Mouse (Mus musculus) cerebellum, adult 11-12 months (tissue): ENCODE measurements around the gene Pdlim3.
"Not testable (repeated sequence)": the region's sequence is repeated elsewhere in the genome, so short reads cannot be mapped to it uniquely, and the experiment has no call there.

Experiments used
- DNase-seq: peaks from one replicate; pipeline ENCODE4 v3.0.0; 2022

The Pdlim3 gene

DNA sequence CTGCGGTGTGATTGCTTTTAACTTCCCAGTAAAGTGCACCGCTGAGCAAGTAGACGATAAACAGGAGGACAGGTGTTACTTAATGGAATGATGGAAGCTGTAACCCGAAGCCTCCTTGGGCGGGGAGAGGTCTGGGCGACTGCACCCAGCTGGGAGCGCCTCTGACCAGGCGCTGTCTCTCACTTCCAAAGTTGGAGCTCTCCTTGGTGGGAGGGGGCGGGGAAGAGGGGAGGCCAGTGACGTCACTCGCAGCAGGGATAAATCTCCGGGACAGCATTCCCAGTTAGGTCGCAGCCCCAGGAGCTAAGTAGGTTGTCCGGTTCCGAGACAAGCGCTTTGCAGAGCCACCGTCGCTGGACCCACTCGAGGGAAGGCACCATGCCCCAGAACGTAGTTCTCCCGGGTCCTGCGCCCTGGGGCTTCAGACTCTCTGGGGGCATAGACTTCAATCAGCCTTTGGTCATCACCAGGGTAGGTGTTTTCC lies at the start of gene Pdlim3:
Gene Pdlim3 (plus strand): TSS at position 260 of the 484 bp plus-strand sequence.
- no peak for DNase-seq

DNA sequence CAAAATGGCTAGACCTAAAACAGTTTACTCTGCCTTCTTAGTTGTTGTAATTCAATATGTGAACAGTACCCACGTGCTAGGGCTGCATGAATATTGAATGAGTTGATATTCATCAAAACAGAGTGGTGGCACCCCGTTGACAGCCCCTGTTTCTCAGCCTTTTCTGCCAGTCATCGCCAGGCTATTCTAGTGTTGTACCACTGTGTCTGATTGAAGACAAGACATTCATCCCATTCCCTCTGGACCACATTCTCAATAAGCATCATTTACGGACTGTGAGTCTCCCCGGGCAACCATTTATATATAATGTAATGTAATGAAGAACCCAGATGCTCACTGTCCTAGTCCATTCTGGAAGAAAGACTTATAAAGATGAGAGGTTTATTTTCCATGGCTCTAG lies 42.0 kb upstream of the Pdlim3 start:
- no peak for DNase-seq

DNA sequence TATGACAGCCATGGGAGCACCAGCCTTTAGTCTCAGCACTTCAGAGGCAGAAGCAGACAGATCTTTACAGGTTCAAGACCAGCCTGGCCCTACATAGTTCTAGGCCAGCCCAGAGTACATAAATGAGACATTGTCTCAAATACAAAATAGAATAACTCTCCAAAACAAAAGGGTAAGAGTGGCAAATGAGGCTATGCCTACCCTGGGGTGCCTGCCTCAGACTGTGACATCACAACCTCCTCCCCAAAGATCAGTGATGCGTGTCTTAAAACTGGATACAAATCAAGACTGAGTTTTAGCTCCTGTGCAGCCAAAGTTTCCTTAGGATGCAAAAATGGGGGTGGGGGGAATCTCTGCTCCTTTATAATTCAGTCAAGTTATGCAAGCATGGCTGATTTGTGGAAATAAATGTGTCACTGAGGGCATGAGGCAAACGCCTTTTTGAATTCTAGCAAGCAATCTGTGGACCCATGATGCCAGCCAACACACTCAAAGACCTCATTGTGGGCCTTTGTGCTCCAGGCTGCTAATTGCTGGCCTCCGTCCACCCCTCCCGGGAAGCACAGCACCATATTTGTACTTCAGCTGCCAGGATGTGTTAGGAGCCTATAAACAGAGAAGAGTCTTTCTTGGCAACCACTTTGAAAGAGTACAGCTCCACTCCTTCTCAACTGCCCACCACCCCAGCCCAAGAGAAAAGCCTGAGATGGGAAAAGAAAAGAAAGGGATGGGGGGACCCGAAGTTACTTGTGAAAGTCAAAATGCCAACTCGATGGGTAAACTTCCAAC lies 41.0 kb upstream of the Pdlim3 start:
- peak; percentile 53 for DNase-seq

DNA sequence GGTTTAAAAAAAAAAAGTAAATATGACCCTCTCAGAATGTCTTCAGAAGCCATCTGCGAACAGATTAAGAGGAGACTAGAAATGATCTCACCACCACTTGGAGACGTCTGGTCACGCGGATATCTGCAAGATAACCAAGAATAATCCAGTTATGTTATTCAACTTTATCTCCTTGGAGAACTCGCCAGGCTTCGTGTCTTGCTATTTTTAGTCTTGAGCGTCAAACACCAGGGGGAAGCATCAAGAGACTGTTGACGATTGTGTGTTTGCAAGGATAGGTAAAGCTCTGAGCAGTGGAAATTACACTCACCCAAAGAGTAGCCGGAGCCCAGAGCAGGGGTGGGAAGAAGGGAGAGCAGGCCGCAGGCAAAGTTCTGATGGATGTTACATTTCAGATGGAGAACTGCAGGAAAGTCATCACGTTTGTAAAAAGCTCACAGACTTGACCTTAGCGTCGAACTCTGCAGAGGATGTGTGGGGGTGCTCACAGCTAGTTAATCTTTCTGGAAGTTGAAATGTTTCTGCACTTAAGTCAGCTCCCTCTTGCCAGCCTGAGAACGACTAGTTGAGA lies 40.3 kb upstream of the Pdlim3 start:
- no peak for DNase-seq

DNA sequence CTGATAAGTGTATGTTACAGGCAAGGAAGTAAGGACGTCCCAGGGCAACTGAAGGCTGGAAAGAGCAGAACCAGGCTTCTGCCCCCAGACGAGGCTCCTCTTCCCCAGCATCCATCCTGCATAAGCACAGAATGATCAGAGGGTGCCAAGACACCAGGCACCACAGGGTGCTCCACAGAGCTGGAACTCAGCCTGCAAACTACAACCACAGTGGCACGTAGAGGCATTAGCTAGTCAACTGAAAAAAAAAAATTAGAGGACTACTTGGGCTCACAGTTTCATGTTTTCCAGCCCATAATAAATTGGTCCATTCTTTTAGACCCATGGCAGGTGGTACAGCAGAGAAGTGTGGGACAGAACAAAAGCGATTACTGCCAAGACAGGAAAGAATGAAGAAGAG lies 39.4 kb upstream of the Pdlim3 start:
- DNase-seq, result no peak

DNA sequence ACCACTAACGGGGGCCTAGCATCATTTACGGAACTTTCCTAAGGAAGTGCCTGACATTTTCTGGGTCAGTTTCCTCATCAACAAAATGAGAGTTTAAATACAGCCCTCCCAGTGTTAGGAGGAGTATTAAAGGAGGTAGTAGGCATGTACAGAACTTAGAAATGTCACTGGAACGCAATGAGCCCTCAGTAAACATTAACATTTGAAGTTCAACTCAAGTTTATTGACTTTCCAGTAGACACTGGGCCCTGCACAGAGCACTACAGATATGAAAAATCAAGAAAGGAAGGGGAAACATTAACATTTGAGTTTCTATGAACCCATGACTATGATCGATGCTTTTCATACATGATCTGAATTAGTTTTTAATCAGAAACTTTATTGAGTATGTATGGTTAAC lies 30.1 kb upstream of the Pdlim3 start:
- DNase-seq, result no peak

DNA sequence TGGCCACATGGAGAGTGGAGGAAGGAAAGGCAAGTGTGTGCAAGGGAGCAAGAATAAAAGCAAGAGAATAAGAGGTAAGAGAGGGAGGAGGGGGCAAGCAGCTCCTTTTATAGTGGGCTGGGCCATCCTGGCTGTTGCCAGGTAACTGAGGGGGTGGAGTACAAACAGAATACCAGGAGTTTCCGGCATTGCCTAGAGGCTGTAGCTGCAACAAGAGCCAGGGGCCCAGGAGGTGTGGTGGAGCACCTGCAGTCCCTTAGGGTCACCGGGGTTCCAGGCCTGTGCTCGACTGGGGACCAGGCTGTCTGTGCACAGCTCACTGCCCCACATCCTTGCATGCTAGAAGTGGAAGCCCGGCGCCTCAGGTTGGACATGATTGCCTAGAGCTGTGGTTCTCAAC lies 27.5 kb upstream of the Pdlim3 start:
- no peak for DNase-seq

DNA sequence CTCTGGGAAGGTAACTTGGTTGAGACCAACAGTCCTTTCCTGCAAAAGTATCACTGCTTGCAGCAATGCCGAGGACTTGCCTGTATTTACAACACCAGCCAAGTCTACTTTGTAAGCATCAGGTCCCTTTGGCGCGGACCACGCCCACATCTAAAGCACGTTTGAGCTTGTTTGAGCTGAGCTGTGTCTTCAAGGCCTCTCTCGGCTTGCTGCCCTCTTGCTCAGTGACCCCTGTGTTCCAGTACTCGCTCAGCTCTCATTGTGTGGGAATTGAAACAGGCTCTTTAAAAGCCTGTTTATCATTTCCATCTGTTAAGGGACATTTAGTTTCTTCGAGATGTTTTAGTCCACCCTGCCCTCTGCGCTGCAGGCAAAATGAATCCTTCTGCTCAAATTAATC lies 26.9 kb upstream of the Pdlim3 start:
- no peak for DNase-seq

DNA sequence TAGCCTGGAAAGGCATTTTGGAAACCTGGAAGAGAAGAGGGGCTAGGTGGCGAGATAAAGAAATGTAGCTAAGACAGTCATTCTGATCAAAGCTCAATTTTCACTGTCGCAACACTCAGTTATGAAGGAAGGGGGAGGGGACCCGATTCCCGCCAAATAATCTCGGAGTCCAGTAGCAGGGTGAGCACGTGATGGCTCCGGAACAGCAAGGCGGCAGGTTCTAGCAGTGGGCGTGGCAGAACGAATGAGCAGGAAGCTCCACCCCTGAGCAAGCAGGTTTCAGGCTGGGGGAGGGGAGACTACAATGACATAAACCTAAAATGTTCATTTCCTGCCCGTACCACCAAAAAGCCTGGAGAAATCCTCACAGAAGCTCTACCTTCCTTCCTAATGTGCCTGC lies 13.7 kb upstream of the Pdlim3 start:
- not testable (repeated sequence) for DNase-seq

DNA sequence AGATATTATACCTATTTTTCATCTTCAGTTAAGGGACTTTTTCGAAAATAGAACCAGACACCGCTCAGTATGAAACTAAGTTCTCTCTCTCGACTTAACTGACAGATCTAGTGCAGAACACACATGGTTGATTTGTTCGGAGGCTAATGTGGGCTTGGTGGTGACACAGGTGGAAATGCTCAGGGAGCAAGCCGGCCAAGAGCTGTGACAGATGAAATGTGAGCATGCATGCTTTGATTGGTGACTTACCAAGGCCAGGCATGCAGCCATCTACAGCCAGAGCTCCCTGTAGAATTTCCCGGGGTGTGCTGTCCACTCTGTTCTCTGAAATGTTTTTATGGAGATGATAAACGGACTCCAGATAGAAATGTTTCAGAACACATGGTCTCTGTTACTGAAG lies 13.2 kb upstream of the Pdlim3 start:
- no peak for DNase-seq

DNA sequence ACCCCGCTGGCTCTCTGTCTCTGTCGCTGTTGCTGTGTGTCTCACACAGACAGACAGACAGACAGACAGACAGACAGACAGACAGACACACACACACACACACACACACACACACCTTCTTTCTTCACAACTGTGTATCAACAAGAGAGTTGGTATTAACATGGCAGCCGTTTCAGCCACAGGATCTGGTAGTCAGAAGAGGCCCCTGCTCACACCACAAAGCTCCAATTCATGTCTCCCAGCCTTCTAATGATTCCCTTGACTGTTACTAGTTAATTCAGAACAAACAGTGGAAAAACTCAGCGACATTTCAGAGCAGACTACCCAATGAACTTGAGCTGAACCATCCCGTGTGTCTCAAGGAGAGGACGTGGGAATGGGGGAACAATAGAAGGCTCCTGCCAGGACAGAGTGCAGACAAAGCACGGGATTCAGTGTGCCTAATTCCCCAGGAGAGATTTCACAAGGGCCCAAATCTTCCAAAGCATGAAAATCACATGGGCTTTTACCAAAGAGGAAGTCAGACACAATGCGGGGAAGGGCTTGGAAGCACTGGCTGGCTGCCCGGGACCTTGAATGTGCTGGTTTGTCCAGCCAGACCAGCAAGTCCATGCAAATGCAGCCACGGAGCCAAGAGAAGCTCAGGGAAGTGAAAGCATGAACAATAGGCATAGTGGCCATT lies 10.2 kb upstream of the Pdlim3 start:
- DNase-seq, result peak; percentile 8

DNA sequence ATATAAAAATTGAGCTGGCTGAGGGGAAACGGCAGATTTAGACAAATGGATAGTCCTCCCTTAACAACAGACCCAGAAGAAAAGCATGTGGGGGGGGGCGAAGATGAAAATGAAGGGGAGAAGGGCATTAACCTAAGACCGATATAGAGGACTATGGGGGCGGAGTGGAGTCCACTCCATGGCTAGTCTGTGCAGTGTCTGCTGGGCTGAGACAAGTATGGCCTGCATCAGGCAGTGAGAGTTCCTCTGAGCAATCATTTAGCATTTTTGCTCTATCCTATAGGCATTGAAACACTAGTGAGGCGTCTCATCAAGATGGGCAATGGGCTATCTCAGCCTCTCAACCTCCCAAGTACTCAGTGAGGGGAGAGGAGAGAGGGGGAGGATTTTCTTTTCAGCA lies 8.9 kb upstream of the Pdlim3 start:
- no peak for DNase-seq

DNA sequence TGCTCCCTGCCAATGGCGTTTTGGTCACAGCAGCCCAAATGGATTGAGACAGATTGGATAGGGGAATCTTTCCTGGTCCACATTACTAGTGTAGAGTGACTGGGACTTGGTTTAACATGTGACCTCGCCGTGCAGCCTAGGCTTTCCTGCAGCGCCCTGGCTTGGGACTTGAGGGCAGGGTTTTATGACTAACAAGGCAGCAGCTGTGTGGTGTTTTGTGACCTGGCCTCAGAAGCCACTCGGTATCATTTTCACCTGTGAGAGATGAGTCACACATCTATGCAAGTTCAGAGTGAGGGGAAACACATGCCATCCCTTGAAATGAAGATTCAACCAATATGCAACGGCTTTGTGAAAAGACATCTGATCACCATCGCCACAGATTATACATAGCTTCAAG lies 7.6 kb upstream of the Pdlim3 start:
- no peak for DNase-seq

DNA sequence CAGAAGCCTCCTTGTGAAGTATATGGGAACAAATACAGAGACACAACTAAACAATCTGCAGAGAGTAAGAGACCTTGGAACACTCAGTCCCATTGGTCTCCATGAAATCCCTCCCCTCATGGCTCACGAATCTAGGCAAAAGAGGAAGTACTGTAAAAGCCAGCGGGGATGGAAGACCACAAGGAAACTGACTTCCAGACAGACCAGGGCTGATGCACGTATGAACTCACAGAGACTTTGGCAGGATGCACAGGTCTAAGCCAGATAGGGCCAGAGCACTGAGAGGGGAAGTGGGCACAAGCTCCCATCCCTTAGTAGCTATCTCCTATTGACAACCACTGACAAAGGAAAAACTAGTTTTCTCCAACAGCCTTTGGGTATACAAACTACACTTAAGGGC lies 4.8 kb upstream of the Pdlim3 start:
- DNase-seq, result no peak

DNA sequence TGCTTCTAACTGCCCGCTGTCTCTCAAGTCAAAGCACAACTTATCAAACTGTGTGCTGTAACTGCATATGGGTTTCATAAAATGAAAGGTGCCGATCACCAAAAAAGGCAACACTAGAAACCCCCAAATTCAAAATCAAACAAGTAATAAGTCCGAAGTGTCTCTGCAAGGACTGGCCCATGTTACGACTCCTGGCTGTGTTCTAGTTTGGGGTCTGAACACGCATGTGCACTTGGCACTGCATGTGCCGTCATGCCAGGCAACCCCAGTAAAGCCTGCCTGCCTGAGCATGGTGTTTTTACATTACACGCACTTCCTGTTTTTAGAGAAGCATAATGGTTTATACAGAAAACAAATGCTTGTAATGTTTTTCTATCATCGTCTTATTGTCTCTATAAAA lies 3.5 kb upstream of the Pdlim3 start:
- no peak for DNase-seq

DNA sequence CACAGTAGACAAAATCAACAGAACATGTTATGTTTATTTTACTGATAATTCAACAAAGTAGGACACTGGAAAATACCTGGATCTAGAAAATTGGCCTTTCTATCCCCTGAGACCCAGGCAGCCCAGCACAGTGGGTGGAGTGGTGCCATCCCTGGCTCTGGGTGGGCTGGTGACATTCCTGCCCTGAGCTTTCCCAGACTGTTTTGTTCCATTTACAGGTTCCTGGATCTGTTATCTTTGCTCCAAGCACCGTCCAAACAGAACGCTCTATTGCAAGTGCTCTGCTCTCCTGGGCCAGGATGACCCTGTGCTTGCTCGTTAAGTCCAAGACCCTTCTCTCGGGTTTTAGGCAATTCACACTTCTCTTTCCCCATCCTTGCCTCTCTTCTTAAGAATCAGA lies 1.5 kb upstream of the Pdlim3 start:
- no peak for DNase-seq

DNA sequence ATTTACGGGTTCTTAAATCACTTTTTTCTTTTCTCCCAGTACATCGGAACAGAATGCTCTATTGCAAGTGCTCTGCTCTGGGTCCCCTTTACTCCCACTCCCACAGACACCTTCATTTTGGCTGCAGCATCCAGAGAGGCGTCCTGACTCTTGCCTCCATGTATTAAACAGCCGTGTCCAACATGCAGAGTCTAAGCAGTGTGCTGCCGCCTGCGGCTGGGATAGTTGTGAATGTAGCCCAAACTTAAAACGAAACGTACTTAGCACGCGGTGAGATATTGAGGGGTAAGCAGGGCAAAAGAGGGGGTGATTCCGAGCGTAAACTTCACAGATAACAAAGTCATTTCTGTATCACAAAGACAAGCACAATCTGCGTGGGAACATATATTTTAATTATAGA lies 709 bp upstream of the Pdlim3 start:
- no peak for DNase-seq

DNA sequence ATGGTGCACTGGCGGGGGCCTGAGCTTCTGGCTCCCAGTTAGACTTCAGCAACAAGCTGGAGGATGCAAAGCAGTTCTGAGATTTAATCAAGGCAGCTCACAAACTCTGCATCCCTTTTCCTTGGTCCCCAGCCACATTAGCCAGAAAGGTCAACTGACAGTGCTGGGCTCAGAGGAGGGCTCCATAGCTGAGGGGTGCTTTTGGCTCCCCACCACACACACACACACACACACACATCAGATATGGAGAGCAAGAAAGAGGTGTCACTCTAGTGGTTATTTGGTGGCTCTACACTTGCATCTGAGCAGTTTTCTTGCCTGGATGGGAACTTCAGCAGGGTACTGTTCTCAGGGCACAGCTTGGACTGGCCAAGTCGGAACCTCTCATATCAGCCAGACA lies 514 bp downstream of the Pdlim3 start:
- no peak for DNase-seq

DNA sequence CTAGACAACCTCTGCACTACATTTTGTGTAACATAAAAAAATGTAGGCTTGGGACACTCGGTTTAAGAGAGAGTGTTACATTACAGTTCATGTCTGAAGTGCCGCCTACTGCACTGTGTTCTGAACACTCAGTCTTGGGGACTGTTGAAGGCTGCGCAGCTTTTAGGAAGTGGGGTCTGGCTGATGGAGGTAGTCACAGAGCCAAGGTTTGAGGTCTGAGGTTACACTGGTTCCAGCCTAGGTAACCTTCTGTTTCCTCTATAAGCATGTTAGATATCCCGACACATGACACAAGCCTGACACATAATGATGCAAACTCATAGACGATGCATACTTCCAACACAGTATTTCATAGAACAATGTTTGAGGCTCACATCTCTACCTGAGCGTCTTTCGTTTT lies 4.5 kb downstream of the Pdlim3 start:
- no peak for DNase-seq

DNA sequence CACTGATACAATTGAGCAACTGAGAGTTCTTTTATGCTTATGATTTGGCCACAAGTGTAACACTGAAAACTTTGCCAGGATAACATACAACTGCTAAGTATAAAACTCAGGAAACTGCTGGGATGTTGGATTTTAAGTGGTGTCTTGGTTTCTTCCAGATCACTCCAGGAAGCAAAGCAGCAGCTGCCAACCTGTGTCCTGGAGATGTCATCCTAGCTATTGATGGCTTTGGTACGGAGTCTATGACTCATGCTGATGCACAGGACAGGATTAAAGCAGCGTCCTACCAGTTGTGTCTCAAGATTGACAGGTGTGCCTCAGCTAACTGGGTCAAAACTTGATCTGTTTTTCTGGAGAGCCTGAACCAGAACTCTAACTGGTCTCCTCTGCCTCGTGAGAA lies 11.3 kb downstream of the Pdlim3 start:
- no peak for DNase-seq

DNA sequence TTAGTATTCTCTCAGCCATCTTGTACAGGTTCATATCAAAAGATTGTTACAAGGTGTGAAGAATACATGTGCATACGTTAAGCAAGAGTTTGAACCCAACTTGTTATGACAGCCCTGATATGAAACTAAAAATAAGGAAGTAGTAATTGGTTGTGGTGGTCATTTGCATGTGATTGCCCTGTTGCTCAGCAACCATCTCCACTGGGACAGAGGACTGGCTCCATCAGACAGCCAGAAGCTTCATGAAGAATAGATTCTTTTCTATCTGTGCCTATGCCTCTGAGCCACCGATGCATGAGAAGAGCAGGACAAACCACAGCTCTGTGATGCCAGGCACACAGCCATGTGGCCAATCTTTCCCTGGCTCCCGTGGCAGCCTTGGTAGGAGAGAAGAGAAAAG lies 14.5 kb downstream of the Pdlim3 start:
- DNase-seq, result no peak

DNA sequence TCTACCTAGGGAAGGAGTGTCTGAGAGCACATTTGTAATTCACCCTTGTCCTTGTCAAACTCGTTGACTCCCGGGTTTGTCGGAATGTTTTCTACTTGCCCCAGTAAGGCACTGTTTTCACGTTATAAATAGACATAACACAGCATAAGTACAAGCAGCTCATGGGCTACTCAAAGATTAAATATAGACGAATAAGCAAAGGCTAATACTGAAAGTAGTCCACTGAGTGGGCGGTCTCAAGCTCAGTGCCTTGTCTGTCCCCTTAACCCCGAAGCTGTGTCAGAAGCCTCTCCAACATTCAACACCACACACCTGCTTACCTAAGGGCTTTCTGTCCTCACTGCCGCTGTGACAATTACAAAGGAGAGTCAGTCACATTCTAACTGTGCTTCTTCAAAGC lies 16.4 kb downstream of the Pdlim3 start:
- DNase-seq, result no peak

DNA sequence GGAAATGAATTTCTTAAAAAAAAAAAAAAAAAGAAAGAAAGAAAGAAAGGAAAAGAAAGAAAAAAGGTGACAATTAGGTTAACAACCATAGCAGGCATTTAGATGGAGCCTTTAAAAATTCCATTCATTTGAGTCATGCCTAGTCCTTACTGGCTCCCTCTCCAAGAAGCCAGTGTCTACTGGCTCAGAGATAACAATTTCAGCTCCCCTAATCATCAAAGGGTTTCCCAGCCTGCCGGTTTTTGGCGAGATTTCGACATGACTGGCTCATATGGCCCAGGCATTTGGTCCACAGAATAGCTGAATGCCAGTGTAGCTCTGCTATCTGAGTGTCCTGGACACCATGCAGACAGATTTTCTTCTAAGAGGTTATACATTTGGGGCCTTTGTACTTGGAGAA lies 18.4 kb downstream of the Pdlim3 start:
- DNase-seq, result no peak

DNA sequence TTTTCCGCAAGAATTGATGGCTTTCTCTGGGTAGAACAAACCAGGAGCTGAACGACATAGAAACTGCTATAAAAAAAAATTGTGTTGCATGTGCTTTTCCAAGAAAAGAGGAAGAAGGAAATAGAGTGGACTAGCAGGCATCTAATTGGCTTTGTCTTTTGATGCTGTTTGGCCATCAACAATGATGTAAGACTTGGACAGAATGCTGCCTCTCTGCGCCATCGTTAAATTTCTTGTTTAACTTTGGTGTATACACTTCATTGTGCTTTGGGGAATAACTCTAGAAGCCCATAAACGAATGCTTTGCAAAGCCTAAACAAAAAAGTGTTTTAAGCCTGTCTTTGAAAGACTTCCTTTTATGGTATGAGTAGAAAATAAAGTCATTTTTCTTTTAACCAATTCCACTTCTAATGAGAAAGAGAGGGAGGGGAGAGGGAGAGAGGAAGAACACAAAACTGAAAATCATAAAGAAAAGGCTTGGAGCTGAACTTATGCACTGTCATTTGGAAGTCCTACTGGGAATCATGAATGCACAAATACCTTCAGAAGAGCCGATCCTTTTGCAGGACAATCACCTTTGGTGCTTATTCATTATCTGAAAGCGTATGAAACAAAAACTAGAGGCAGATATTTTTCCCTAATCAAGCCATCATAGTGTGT lies 20.5 kb downstream of the Pdlim3 start:
- DNase-seq, result no peak
